ENCODE assay signal across 8 mouse cellular contexts in the genomic region with DNA sequence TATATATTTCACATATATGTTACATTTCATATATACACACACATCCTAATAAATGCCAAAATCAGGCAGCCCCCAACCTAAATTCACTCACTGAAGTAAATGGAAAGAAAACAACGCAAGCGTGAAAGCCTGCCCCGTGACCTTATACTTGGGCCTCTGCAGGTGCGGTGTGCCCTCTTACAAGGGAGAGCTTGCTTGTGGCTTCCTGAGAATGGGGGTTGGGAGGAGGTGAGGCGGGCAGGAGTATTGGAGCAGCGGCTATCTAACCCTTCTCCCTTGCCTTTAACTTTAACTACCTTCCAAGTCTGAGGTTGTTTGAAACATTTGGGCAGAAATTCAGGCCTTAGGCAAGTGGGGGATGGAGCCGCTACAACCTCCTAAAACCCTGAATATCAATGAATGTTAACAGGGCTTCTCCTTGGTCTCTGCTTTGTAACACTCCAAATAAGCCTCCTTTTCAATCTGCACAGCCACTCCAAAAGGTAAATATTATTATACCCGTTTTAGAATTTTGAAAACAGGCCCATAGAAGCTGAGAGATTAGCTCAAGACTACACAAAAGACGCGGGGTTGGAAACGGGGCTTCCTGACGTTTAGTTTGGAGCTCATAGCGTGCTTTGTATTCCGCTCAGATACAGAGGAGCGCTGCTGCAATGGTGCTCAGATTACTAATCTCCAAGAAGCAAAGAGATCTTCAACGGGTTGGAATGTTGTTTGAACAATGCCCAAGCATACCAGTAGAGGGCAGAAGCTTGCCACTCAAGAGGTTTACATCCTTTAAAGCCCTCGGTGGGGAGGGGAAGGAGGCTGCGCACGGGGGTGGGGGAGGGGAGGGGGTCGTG. TPM values are rescaled to one million over a fixed set of nuclear protein-coding genes. Genes with fewer than 3 reads are reported as not detected.
DNase-seq lines count a peak whose midpoint lies in the region; ATAC-seq and TF ChIP-seq lines count a peak whose summit lies in the region.

No protein-coding gene starts in this region.

- H3K4me3 ChIP-seq in liver, adult 2 months (ENCODE audit: insufficient read depth, low read depth, low read length), result no peak overlapping the region
- H3K4me3 ChIP-seq in liver, embryonic 12.5 days, result no peak overlapping the region
- no peak overlapping the region for H3K4me3 ChIP-seq in left cerebral cortex, adult 2 months
- H3K4me3 ChIP-seq in midbrain, embryonic 11.5 days (ENCODE audit: low read depth, low read length), result no peak overlapping the region

- no peak for TF ChIP-seq POLR2A in liver, adult 2 months (IDR thresholded peaks at IDR 0.05; ENCODE audit: extremely low read depth, insufficient read depth, low read length)

- H3K9me3 ChIP-seq in liver, embryonic 12.5 days (replicated peaks), result no peaks in the 10 kb centered on the region
- H3K9me3 ChIP-seq in midbrain, embryonic 11.5 days (ENCODE audit: control insufficient read depth, low read length), result no peaks in the 10 kb centered on the region

- H3K27ac ChIP-seq in liver, adult 2 months (replicated peaks; ENCODE audit: insufficient read depth, low read depth, low read length), result no peak overlapping the region
- H3K27ac ChIP-seq in liver, embryonic 12.5 days, result no peak overlapping the region
- H3K27ac ChIP-seq in left cerebral cortex, adult 2 months, result no peak overlapping the region
- no peak overlapping the region for H3K27ac ChIP-seq in midbrain, embryonic 11.5 days (ENCODE audit: low read depth, low read length)

- H3K79me2 ChIP-seq in liver, adult 2 months (ENCODE audit: control insufficient read depth, insufficient read depth, low read length), result no peaks in the 10 kb centered on the region

- DNase-seq in liver, adult 2 months (ENCODE audit: extremely low read depth, low read depth, low spot score), result peak; percentile 74
- peak; percentile 37 for DNase-seq in gastrocnemius, postnatal 10 days
- peak; percentile 72 to 77 for DNase-seq in left cerebral cortex, adult 2 months (ENCODE audit: extremely low spot score in 1 of 2, low spot score in 2 of 2)
- peak; percentile 96 for DNase-seq in midbrain, embryonic 11.5 days (ENCODE audit: low spot score, missing footprints)
- peak; percentile 52 for DNase-seq in skeletal muscle tissue, adult 2 months (ENCODE audit: low read depth, low spot score)

- intact Hi-C loops in left cerebral cortex, adult 2 months (cut with DNase I), result loop anchor here (1.0 to 10.0 kb wide), 4 partner anchors 31 to 855 kb away; no protein-coding TSS in a partner anchor

- no peaks in the 10 kb centered on the region for H3K36me3 ChIP-seq in liver, adult 2 months (ENCODE audit: control insufficient read depth, insufficient read depth, low read length)
- H3K36me3 ChIP-seq in liver, embryonic 12.5 days, result no peaks in the 10 kb centered on the region
- no peaks in the 10 kb centered on the region for H3K36me3 ChIP-seq in midbrain, embryonic 11.5 days (ENCODE audit: control insufficient read depth, insufficient read depth, low read length)

- H3K4me2 ChIP-seq in liver, embryonic 12.5 days, result no peak overlapping the region
- peak overlapping the region; percentile 2 for H3K4me2 ChIP-seq in midbrain, embryonic 11.5 days

- peak; percentile 56 for TF ChIP-seq CTCF in liver, adult 2 months (IDR thresholded peaks at IDR 0.05; ENCODE audit: low read depth, low read length)
- TF ChIP-seq CTCF in left cerebral cortex, adult 2 months (IDR thresholded peaks at IDR 0.05), result peak; percentile 74

- no peaks in the 10 kb centered on the region for H3K4me1 ChIP-seq in liver, adult 2 months (ENCODE audit: control insufficient read depth, insufficient read depth, low read length)
- no peaks in the 10 kb centered on the region for H3K4me1 ChIP-seq in liver, embryonic 12.5 days
- H3K4me1 ChIP-seq in midbrain, embryonic 11.5 days (ENCODE audit: control insufficient read depth, insufficient read depth, low read length), result peaks cover 9% of the 10 kb centered on the region; the same call in 1 of the 2 replicates

- WGBS in liver, adult 2 months, result 30% methylated on average over 20 of the region's 20 CpGs
- WGBS in liver, embryonic 12.5 days (ENCODE audit: insufficient replicate concordance), result 25% methylated on average over 20 of the region's 20 CpGs
- WGBS in midbrain, embryonic 11.5 days, result 9% methylated on average over 18 of the region's 20 CpGs

- no peak for ATAC-seq in liver, embryonic 12.5 days
- ATAC-seq in common myeloid progenitor, adult 5-6 weeks (replicated peaks; ENCODE audit: low read depth, poor library complexity, severe bottlenecking), result peak; percentile 81
- peak; percentile 76 for ATAC-seq in inflammation-experienced regulatory T-cells, adult 6 months
- peak; percentile 93 for ATAC-seq in midbrain, embryonic 11.5 days (ENCODE audit: low FRiP score)

- H3K9ac ChIP-seq in liver, adult 2 months (ENCODE audit: low read depth, low read length), result no peak overlapping the region
- no peak overlapping the region for H3K9ac ChIP-seq in liver, embryonic 12.5 days
- peak overlapping the region; percentile 38; the same call in 1 of the 2 replicates for H3K9ac ChIP-seq in midbrain, embryonic 11.5 days (ENCODE audit: low read length)

- no peaks in the 10 kb centered on the region for H3K27me3 ChIP-seq in liver, adult 2 months (ENCODE audit: control insufficient read depth, insufficient read depth, low read length)
- H3K27me3 ChIP-seq in liver, embryonic 12.5 days (replicated peaks), result no peaks in the 10 kb centered on the region
- no peaks in the 10 kb centered on the region for H3K27me3 ChIP-seq in midbrain, embryonic 11.5 days (ENCODE audit: control insufficient read depth, insufficient read depth, low read length)

RNA-seq across cellular contexts. Expression of gene Lbh, which starts 28.3 kb away (rescaled TPM):
- 3.6 and 5.1 TPM in 2 replicates for total RNA-seq in liver, adult 2 months (2014; rRNA removed)
- 9.6 and 9.8 TPM in 2 replicates for polyA plus RNA-seq in liver, adult 2 months (2012; rRNA removed)
- 1.4 TPM in 2 replicates for polyA plus RNA-seq in liver, embryonic 12.5 days (2016; fragmentation: Nextera tagmentation; extraction: Ambion mirVana)
- 18.0 and 18.1 TPM in 2 replicates for total RNA-seq in common myeloid progenitor, adult 5-6 weeks (2017)
- total RNA-seq in gastrocnemius, postnatal 10 days (2021), result 10 to 100 TPM; 21.5 to 26.9 TPM
- polyA plus RNA-seq in inflammation-experienced regulatory T-cells, adult 6 months (2017; shearing (Covaris generic)), result 10 to 100 TPM; 21.0 to 45.8 (median 30.0) TPM
- total RNA-seq in left cerebral cortex, adult 2 months (2021), result 10 to 100 TPM; 37.5 to 37.8 TPM
- polyA plus RNA-seq in midbrain, embryonic 11.5 days (2014; fragmentation: Nextera tagmentation; extraction: Ambion mirVana), result 5.1 and 5.3 TPM in 2 replicates

RNA-seq across cellular contexts. Expression of gene Ypel5, which starts 53.5 kb away (rescaled TPM):
- total RNA-seq in liver, adult 2 months (2014; rRNA removed), result 38.1 and 52.8 TPM in 2 replicates
- 16.4 and 21.2 TPM in 2 replicates for polyA plus RNA-seq in liver, adult 2 months (2012; rRNA removed)
- polyA plus RNA-seq in liver, embryonic 12.5 days (2016; fragmentation: Nextera tagmentation; extraction: Ambion mirVana), result 69.6 and 73.8 TPM in 2 replicates
- 17.3 and 21.9 TPM in 2 replicates for total RNA-seq in common myeloid progenitor, adult 5-6 weeks (2017)
- total RNA-seq in gastrocnemius, postnatal 10 days (2021), result 10 to 100 TPM; 30.6 to 32.5 TPM
- 10 to 100 TPM; 77.9 to 83.0 (median 79.6) TPM for polyA plus RNA-seq in inflammation-experienced regulatory T-cells, adult 6 months (2017; shearing (Covaris generic))
- 10 to 100 TPM; 80.4 to 92.3 TPM for total RNA-seq in left cerebral cortex, adult 2 months (2021)
- polyA plus RNA-seq in midbrain, embryonic 11.5 days (2014; fragmentation: Nextera tagmentation; extraction: Ambion mirVana), result 64.5 and 68.0 TPM in 2 replicates

Comparison
In these comparisons a context has a peak if more than half of its experiments do, and no peak if none do; other contexts are left out.
1. DNase-seq: peak in every context shown above with its lines; median percentile 96 in midbrain, embryonic 11.5 days; 74 in left cerebral cortex, adult 2 months; 74 in liver, adult 2 months; 52 in skeletal muscle tissue, adult 2 months; 37 in gastrocnemius, postnatal 10 days.